21 mouse cellular contexts compared by ENCODE assay signal in genomic region chr15:61544074-61544473, GRCm38 (mm10).
"Had no signal": no experiment of that assay in that cellular context is flagged by ENCODE, and none has a peak within 500 bp of the region (broad histone marks: within the 10 kb centered on the region; RNA-seq: fewer than 3 reads in every experiment).

No protein-coding gene starts in this region.

- H3K36me3 ChIP-seq: limb, embryonic 10.5 days; limb, embryonic 13.5 days; liver, embryonic 12.5 days; liver, embryonic 15.5 days; midbrain, embryonic 10.5 days; midbrain, embryonic 13.5 days; neural tube, embryonic 13.5 days; stomach, embryonic 15.5 days had no signal

- H3K4me1 ChIP-seq: limb, embryonic 13.5 days; liver, embryonic 12.5 days; liver, embryonic 15.5 days; midbrain, embryonic 10.5 days; stomach, embryonic 15.5 days had no signal

- H3K4me2 ChIP-seq: limb, embryonic 13.5 days; liver, embryonic 12.5 days; liver, embryonic 15.5 days; midbrain, embryonic 13.5 days; neural tube, embryonic 13.5 days; stomach, embryonic 15.5 days had no signal

- ATAC-seq: liver, embryonic 12.5 days; lung, postnatal 0 days; midbrain, embryonic 13.5 days; midbrain, embryonic 16.5 days had no signal

- H3K9me3 ChIP-seq: limb, embryonic 10.5 days; limb, embryonic 13.5 days; liver, embryonic 12.5 days; liver, embryonic 15.5 days; midbrain, embryonic 10.5 days; midbrain, embryonic 13.5 days; neural tube, embryonic 13.5 days; stomach, embryonic 15.5 days had no signal

- H3K9ac ChIP-seq: limb, embryonic 13.5 days; liver, embryonic 12.5 days; liver, embryonic 15.5 days; midbrain, embryonic 13.5 days; neural tube, embryonic 13.5 days; stomach, embryonic 15.5 days had no signal

- H3K4me3 ChIP-seq: layer of hippocampus, adult 2 months; limb, embryonic 10.5 days; limb, embryonic 13.5 days; liver, embryonic 12.5 days; liver, embryonic 15.5 days; midbrain, embryonic 10.5 days; midbrain, embryonic 13.5 days; myocyte; neural tube, embryonic 13.5 days; stomach, embryonic 15.5 days had no signal

- DNase-seq: kidney, adult 2 months; kidney, postnatal 25 days; layer of hippocampus, adult 9-11 months; liver; lung, adult 18-20 months; spleen, adult 18-20 months; thymus, postnatal 25 days had no signal

- H3K27ac ChIP-seq: kidney, postnatal 0 days; layer of hippocampus, adult 2 months; limb, embryonic 10.5 days; limb, embryonic 13.5 days; liver, embryonic 12.5 days; liver, embryonic 15.5 days; macrophage; midbrain, embryonic 10.5 days; midbrain, embryonic 13.5 days; neural tube, embryonic 13.5 days; stomach, embryonic 15.5 days had no signal

- H3K27me3 ChIP-seq: limb, embryonic 13.5 days; liver, embryonic 12.5 days; liver, embryonic 15.5 days; midbrain, embryonic 13.5 days; neural tube, embryonic 13.5 days; stomach, embryonic 15.5 days had no signal
